Mouse (Mus musculus): Measurements from ENCODE around the gene Col5a1.

Col5a1 gene

DNA sequence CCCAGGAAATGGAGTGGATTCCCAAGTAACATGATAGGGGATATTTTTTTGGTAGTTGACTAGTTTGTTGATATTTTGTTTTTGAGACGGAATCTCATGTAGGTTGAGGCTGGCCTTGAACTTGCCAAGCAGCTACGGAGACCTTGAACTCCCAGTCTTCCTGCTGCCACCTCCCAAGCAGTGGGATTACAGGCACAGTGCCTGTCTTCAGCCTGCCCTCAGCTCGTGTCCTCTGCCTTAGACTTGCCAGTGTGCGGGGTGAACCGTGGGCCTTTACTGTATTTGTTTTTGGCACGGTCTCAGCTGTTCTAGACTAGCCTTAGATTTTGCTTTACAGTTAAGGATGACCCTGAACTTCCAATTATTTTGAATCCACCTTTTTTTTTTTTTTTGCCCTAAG lies 37.5 kb downstream of the Col5a1 start:
- DNase-seq, result no peak

DNA sequence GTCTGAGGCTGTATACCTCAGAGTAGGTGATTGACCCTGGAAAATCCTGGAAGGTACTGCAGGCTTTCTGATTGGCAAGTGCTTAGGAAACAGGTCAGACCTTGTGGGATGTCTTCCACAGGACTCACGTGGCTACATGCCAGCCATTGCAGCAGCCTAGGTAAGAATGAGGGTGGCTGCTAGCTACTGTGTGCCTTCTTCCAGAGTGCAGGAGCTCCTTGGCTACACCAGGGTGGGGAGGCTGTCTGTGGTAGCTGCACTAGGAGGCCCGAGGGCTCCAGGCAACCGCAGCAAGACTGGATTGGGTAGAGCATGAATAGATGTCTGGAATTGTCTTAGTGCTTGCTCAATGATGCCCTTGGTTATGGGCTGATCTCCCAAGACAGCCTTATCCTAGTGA lies 38.2 kb downstream of the Col5a1 start:
- no peak for DNase-seq

DNA sequence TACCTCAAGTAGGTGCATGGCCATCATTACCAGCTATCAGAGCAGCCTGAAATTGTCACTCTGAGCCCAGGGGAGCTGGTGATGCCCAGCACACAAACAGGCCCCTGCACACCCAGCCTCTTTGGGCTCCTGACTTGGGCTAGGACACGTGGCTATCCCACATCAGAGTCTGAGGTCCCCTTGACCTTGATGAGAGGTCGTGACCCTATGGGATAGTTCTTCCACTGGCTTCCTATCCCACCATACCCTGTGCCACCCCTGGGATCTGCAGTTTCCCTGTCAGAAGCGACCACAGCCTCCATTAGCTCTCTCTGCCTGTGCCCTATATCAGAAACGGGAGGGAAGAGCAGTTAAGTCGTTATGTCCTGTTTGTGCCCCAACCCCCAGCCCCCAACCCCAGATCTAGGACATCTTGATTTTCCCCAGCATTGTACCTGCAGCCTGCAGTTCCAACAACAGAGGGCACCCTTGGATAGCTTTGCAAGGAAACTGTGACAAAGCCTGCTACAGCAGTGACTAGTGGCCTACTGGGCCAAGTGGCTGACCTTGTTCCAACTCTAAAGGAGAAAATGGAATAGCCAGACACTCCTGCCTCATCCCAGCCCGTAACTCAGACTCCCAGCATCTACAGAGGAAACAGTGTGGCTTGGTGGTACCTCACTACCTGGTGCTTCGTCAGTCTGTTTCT lies 40.4 kb downstream of the Col5a1 start:
- DNase-seq, result peak; percentile 57

DNA sequence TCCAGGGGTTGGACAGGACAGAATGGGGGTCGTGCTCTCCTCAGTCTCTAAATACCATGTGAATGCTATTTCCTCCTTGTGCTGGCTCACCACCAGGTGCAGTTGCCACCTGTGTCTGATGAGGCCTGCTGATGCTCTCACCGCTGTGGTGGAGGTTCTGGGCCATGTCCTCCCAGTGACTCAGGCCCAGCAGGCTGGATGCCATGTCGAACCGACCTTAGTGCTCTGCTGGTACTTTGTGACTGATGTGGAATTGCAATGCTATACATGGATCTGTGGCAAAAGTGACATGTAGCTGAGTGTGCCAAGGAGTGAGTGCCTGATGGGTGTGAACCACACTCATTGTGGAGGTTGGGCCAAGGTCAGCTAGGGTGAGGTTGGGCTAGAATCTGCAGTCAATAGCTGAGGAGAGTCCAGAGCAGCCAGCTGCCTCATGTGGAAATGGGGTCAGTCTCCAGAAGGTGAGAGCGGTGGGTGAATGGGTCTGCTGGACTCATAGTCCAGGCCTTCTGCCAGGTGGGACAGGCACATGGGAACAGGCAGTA lies 44.3 kb downstream of the Col5a1 start:
- DNase-seq, result no peak

DNA sequence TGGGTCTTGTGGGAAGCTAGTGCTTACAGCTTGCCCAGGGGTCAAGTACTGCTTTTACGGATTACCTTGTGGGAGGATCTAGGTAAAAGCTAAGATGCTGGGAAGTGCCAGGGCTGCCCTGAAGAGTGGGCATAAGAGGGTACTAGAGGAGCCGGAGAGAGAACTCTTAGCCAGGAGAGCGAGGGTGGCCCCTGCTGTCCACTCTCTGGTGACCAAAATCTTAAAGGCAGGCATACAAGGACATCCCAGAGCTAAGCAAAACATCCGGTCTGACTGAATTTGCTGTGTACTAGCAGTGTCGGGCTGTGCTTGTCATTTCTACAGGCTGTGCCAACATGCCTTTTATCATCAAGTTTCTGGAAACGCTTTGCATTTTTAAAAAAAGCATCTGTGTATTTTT lies 44.9 kb downstream of the Col5a1 start:
- no peak for DNase-seq

DNA sequence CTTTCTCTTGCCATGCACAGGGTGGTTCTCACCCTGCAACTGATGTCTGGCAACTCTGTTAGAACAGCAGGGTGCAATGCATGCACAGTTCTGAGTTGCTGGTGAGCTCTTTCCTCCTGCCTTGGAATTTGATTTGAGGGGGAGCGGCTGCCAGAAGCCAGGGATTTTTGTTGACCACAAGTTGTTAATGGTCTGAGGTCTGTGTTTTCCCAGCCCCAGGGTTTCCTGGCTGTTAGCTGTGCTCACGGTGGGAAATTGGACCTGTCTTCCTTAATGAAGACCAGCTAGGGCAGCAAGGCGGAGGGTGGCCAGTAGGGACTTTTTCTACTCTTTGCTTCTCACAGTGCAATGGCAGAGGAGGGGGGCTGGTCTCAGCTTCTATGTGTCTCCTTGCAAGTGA lies 45.7 kb downstream of the Col5a1 start:
- DNase-seq, result no peak

DNA sequence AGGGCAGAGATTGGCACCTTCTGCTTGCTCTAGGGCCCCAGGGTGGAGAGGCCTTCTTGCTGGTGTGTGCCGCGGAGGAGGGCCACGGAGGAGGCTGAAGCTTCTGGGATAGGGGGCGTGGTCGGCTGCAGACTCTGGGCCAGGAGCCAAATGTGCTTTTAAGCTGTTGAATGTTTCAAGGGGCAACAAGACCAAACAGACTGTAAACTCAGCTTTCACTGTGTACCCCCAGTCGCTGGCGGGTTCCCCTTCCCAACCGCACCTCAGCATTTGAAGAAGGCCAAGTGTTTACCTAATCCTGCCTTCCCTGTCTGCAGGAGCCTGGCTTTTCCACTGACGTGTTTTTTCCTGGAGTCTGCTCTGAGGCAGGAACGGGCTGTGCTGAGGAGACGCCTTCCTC lies 48.0 kb downstream of the Col5a1 start:
- no peak for DNase-seq

DNA sequence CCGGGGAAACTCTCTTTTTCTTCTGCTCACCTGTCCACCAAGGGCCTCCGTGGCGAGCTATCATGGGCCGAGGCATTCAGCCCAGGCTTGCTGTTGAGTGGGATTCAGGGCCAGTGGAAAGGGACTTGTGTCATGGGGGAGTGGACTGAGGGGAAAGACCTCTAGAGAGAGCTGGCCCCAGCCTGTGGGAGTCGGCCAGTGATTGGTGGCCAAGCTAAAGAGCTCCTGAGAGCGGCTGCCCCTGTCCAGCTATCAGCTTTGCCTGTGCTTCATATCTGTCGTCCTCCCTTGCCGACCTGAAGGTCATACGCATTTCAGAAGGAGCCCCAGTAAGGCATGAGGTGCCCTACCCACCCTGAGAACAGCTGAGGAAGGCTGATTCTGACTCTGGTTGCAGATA lies 48.6 kb downstream of the Col5a1 start:
- no peak for DNase-seq

DNA sequence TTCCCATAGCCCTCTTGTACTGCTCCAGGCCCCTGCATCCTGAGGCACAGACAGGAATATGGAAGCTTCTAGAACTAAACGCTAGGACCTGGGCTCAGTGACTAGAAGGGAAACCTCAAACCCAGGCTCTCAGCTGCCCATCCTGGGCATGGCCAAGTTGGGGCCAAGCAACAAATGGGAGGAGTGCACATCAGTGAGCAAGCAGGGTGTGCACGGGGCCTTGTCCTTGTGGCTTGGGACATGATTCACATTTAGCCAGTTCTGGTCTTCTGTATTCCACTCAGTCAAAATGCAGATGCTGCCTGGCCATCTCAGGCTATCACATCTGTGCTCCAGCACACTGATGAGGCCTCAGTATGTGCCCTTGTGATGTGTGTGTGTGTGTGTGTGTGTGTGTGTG lies 49.2 kb downstream of the Col5a1 start:
- DNase-seq, result no peak

DNA sequence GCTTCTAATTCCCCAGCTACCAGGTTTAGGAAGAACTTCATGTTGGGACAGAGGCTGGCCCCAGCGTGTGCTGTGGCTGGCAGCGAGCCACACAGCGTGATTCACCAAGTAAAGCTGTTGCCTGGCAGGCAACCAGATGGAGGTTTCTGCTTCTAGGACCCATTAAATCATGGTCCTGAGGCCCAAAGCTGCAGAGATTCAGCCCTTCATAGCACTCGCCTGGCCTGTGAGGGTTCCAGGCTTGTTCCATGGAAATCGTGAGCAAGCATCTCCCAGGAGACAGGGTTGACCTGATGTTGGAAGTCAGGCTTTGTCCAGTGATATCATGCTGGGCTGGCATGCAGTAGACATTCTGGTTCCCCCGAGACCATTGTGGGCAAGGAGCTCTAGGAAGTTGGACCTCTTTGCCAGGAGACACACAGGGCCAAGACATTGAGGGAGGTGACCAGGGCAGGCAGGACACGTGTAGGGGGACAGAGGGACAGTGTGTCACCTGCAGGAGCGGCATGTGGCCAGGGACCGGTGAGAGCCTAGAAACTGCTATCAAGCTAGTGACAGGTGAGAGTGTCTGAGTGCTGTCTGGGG lies 50.5 kb downstream of the Col5a1 start:
- peak; percentile 51 for DNase-seq

DNA sequence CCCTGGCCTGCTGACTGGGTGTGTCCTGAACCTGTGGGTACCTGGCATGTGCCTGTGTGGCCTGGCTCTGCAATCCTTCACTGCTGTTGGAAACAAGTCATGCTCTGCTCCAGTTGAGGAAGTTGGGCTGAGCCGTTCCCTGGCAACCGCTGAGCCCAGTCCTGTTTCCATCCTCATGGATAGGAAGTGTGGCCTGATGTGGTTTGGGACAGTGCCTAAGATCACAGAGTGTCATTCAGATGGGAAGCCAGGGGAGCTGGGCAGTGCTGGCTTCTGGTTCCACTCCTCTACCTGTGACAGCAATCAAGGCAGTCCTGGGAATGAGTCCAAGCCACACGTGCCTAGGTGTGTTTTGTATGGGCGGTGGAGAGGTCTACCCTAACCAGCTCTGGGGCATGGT lies 53.2 kb downstream of the Col5a1 start:
- DNase-seq, result no peak

DNA sequence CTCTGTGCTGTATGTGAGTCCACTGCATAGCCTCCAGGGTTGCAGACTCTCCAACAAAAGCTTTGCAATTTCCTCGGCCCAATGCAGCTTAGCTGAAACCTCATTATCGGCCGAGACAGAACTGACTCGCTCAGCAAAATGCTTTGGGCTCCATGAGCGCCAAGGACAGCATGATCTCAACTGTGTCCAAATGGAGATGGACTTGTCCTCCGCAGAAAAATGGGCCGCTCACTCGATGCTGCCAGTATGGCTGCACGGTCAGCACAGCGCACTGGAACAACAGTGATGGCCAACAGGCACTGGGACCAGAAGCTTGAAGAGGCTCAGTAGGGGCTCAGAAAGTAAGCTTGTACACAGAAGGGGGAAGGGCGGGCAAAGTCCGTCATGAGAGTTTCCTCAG lies 53.9 kb downstream of the Col5a1 start:
- no peak for DNase-seq

DNA sequence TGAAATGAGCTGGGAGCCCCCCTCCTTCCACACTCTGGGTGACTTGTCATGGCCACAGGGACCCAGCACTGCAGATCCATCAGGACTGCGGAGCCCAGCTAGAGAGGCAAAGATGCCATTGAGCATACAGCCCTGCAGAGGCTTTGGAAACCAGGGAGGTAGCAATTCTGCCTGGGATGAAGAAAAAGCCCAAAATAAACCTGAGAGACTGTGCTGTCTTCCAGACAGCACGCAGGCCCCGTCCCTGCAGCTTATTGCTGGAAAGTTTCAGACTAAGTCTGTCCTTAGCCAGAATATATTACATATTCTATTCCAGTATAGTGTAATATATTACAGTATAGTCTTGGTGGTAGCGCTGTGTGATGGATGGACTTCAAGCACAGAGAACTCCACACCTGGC lies 61.0 kb downstream of the Col5a1 start:
- DNase-seq, result no peak

DNA sequence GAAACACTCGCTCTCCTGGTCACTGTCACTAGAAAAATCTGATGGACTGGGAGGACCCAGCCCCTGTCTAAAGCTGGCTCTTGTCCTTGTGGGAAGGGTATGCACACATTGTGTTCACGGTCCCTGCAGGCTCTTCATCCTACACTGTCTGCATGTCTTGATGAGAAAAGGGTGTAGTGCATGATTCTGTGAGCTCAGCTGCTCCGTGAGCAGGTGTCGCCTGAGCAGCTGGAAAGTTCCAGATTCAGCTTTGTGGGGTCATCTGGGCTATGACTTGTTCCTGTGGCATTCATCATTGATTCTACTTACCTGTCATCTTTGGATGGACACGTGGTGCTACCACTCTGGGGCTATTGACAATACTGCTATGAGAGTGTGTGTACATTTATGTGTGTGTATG lies 61.7 kb downstream of the Col5a1 start:
- DNase-seq, result no peak

DNA sequence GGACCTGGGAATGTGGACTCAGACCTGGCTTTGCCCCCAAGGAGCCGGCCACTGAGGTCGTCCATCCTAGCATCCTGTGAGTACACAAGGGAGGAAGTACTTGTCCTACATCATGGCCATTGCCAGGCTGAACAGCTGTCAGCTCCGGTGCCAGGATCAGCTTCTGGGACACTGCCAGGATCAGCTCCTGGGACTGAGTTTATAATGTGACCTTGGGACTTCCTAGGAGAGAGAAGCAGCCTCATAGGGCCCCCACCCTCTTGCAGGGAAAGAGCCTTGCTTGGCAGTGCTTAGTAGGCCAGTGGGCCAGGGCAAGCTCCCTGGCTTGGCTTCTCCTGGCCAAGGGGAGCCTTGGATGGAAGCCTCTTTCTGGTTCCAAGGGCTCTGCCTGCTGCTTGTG lies 67.6 kb downstream of the Col5a1 start:
- peak; percentile 24 for DNase-seq

DNA sequence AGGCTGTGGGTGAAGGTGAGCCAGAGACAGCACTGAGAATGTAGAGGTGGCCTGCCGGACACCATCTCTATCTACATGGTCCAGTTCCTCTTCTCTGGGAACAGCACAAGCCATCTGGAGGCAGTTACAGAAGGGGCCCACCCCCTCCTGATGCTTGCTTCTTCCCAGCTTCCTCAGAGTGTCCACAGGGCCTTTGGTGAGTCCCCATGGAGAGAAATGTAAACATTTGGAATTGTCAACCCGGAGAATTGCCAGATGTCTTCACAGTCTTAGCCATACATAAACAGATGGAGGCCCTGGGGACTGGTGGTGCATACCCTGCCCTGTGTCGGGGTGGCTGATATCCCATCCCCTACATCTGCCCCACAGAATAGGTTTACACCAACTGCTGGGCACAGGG lies 68.7 kb downstream of the Col5a1 start:
- DNase-seq, result no peak

DNA sequence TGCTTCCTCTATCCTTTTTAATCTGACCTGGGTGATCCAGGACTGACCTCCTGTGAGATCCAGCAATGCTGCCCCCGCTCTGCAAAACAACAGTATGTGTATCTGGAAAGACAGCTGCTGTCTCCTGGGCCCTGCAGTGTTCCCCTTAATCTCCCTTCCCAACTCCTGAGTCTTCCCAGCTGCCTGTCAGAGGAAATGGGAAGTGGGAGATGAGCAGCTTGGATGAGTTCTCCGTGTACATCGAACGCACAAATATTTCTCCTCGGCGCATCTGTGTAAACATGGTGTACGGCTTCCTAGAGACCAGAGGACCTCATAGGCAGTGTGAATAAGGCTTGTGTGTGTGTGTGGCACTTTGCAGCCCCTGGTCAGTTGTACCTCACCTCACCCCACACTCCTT lies 70.5 kb downstream of the Col5a1 start:
- DNase-seq, result no peak

DNA sequence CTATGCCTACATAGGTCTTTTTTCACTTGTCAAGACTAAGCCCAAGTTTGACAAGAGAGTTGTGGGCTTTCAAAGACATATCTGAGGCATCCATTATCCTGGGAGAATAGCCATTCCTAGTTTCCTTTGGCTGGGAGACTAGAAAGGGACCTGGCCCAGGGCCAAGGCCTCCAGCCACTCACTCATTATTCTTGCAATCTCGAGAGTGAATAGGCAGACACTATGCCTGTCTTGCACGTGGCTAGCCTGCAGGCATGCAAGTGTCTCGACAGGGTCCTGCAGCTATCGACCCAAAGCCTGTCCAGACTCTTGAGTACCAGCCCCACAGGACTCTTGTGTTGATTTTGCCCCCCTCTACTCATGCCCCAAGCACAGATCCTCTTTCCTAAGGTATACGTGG lies 71.0 kb downstream of the Col5a1 start:
- no peak for DNase-seq

DNA sequence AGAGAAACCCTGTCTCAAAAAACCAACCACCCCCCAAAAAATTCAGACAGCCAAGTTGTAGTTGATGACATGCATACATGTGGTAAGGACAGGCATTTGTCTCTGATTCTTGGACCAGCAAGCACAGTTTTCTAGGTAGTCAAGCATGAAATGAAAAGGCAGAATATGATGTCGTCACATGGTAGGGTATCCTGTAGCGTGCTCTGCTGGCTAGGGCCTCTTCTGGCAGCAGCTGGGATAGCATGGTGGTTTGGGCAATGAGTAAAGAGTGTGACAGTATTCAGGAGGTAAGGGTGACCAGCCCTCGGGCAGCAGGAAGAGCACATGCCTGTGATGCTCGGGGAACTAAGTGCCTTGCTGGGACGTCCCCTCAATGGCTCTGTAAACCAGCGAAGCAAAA lies 73.0 kb downstream of the Col5a1 start:
- no peak for DNase-seq

DNA sequence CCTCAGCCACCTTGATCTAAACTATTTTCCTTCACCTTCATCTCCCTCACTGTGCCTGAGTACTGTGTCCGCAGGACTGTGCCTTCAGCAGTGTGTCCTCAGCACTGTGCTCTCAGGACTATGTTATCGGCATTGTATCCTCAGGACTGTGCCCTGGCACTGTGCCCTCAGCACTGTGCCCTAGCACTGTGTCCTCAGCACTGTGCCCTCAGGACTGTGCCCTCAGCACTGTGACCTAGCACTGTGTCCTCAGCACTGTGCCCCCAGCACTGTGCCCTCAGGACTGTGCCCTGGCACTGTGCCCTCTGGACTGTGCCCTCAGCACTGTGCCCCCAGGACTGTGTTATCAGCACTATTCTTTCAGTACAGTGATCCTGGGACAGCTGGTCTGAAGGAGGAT lies 75.0 kb downstream of the Col5a1 start:
- DNase-seq, result no peak

DNA sequence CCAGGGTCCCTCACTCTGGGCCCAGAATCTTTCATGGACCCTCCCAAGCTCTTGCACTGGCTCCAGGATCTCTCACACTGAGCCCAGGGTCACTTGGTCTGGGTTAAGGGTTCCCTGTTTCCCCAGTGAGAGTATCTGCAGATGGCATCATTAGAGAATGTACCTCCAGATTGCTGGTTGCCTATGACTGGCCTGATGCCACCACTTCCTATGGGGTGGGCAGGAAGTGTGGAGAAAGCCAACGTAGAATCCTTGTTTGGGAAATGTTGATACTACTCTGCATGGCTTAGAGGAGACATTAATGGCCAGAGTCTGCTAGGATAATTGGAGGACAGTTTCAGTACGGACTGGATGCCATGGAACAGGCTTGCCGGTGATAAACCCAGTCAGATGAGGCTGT lies 76.2 kb downstream of the Col5a1 start:
- peak; percentile 27 for DNase-seq

DNA sequence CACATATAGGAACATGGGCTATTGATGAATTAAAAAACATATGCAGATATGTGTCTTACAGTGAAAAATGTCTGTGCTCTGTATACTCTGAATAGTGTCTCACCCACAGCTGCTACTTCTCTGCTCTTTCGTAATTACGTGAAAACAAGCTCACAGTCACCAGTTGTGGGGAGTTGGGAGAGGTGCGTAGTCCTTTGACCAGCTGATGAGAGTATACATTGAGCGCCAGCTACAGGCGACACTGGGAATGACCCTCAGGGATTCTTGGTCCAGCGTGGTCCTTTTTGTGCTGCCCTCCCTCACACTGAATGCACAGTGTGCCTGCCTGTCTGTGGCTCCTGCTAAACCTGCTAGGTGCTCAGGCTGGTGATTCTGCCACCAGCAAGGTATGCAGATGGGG lies 82.9 kb downstream of the Col5a1 start:
- DNase-seq, result peak; percentile 38

DNA sequence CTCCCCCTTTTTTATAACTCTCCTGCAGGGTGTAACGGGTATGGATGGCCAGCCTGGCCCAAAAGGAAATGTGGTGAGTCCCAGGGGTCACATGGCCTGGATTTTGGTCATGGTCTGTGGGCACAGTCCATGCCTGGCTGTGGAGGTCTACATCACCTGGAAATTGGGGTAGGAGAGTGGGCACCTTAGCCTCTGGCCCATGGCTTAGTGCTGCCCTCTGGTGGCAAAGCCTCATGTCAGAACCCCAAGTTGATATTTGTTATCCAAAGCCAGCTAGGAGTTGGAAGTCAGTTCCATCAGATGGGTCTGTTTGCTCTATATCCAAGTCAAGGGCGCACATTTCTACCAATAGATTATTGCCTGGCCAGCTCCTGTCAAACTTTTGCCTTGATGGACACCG lies 87.6 kb downstream of the Col5a1 start:
- DNase-seq, result peak; percentile 53

DNA sequence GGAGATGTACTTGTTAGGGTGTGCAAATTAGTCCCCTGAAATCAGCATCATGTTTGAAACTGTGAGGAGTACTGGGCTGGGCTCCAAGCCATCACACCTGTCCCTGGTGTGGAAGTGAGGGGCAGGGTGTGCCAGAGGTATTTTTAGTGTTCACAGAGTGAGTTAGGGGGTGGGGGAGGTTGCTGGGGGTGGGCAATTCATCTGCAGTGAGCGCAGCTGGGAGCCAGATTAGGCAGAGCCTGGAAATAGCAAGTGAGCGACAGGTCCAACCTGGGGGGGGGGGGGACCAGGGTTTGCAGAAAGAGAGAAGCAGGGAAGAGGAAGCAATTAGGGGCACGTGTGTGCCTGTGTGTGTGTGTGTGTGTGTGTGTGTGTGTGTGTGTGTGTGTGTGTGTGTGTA lies 89.6 kb downstream of the Col5a1 start:
- DNase-seq, result no peak

DNA sequence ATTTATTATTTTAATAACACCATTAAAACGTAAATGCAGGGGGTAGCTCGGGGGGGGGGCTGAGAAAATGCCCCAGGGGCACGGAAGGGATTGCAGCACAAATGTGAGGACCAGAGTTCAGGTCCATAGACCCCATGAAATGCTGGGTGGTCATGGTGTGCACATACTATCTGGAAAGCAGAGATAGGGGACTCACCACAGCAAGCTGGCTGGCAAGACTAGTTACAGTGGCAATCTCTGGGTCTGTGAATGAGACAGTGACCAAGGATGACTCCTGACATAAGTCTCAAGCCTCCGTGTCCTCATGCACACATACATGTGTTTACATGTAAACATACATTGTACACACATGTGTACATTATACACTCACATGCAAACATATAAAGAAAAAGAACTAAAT lies 90.3 kb downstream of the Col5a1 start:
- DNase-seq, result no peak
